Mouse (Mus musculus): ENCODE results near the gene Svbp.

GRCm38 (mm10) chr4:119189864-119190263, 5.2 kb upstream of the Svbp start, which contains the start of gene Ermap:
- TF ChIP-seq CTCF (IDR thresholded peaks at IDR 0.05; ENCODE audit: low read depth) (no peak), EP300 (IDR thresholded peaks at IDR 0.05; ENCODE audit: low read depth) (peak; percentile 90)
